17 mouse cellular contexts compared by ENCODE assay signal in the genomic region with DNA sequence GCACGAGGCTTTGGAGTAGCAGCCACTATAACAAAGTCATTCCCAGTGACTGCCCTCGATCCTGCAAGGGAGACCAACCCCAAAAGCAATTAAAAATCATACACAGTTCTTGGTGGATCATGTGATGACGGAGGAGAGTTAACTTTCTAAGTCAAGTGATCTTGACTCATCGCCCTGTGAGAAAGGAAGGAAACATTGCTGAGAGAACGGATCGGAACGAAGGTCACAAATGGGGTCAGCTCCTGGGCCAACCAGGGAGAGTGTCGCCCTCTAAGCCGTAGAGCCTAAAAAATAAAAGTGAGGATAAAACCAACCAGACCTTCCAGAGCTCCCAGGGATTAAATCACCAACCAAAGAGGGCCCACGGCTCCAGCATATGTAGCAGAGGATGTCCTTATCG.
DNase-seq lines count a peak whose midpoint lies in the region; ATAC-seq and TF ChIP-seq lines count a peak whose summit lies in the region.
"Had no signal": no experiment of that assay in that cellular context is flagged by ENCODE, and none has a peak within 500 bp of the region (broad histone marks: within the 10 kb centered on the region; RNA-seq: fewer than 3 reads in every experiment).

No protein-coding gene starts in this region.

- no peak overlapping the region for H3K27ac ChIP-seq in midbrain, embryonic 11.5 days (ENCODE audit: low read depth, low read length)
- H3K27ac ChIP-seq in midbrain, embryonic 15.5 days: no peak overlapping the region
- H3K27ac ChIP-seq in stomach, postnatal 0 days (replicated peaks): no peak overlapping the region
- H3K27ac ChIP-seq: hindbrain, embryonic 10.5 days; liver, embryonic 13.5 days had no signal

- no peaks in the 10 kb centered on the region for H3K27me3 ChIP-seq in midbrain, embryonic 11.5 days (ENCODE audit: control insufficient read depth, insufficient read depth, low read length)
- no peaks in the 10 kb centered on the region for H3K27me3 ChIP-seq in midbrain, embryonic 15.5 days (replicated peaks)
- H3K27me3 ChIP-seq in stomach, postnatal 0 days (ENCODE audit: control insufficient read depth, insufficient read depth, low read length): no peaks in the 10 kb centered on the region
- H3K27me3 ChIP-seq: liver, embryonic 13.5 days had no signal

- DNase-seq in midbrain, embryonic 11.5 days (ENCODE audit: low spot score, missing footprints): peak; percentile 69
- peak; percentile 51 for DNase-seq in induced T-regulatory cell, adult 2 months (ENCODE audit: low read depth)
- no peak for DNase-seq in stomach, postnatal 0 days (ENCODE audit: low spot score)
- DNase-seq in layer of hippocampus, adult 9-11 months: no peak
- DNase-seq in thymus, postnatal 10 days (ENCODE audit: low spot score in 2 of 2): no peak
- DNase-seq: cerebellum, adult 18-20 months; cerebellum, postnatal 36 days; kidney, adult 9 months; kidney, postnatal 25 days; liver, embryonic 13.5 days; lung, embryonic 14.5 days; right cerebral cortex, postnatal 14 days; spleen, adult 18-20 months; thymus, postnatal 36 days had no signal

- H3K4me1 ChIP-seq in midbrain, embryonic 11.5 days (ENCODE audit: control insufficient read depth, insufficient read depth, low read length): no peaks in the 10 kb centered on the region
- no peaks in the 10 kb centered on the region for H3K4me1 ChIP-seq in midbrain, embryonic 15.5 days
- H3K4me1 ChIP-seq in stomach, postnatal 0 days (replicated peaks; ENCODE audit: control insufficient read depth, insufficient read depth): no peaks in the 10 kb centered on the region
- H3K4me1 ChIP-seq: hindbrain, embryonic 10.5 days; liver, embryonic 13.5 days had no signal

- TF ChIP-seq EP300 in stomach, postnatal 0 days (optimal IDR thresholded peaks at IDR 0.05): no peak

- no peak overlapping the region for H3K4me2 ChIP-seq in midbrain, embryonic 11.5 days
- H3K4me2 ChIP-seq in midbrain, embryonic 15.5 days: no peak overlapping the region
- H3K4me2 ChIP-seq in stomach, postnatal 0 days (replicated peaks; ENCODE audit: low read depth): no peak overlapping the region
- H3K4me2 ChIP-seq: liver, embryonic 13.5 days; lung, embryonic 14.5 days had no signal

- H3K36me3 ChIP-seq in midbrain, embryonic 11.5 days (ENCODE audit: control insufficient read depth, insufficient read depth, low read length): no peaks in the 10 kb centered on the region
- H3K36me3 ChIP-seq in midbrain, embryonic 15.5 days (replicated peaks): no peaks in the 10 kb centered on the region
- no peaks in the 10 kb centered on the region for H3K36me3 ChIP-seq in stomach, postnatal 0 days (ENCODE audit: control insufficient read depth, insufficient read depth, low read length)
- H3K36me3 ChIP-seq: hindbrain, embryonic 10.5 days; liver, embryonic 13.5 days had no signal

- no peaks in the 10 kb centered on the region for H3K9me3 ChIP-seq in midbrain, embryonic 11.5 days (ENCODE audit: control insufficient read depth, low read length)
- H3K9me3 ChIP-seq in midbrain, embryonic 15.5 days: no peaks in the 10 kb centered on the region
- H3K9me3 ChIP-seq in stomach, postnatal 0 days (ENCODE audit: control insufficient read depth, low read length): no peaks in the 10 kb centered on the region
- H3K9me3 ChIP-seq: hindbrain, embryonic 10.5 days; liver, embryonic 13.5 days had no signal

- no peak overlapping the region for H3K4me3 ChIP-seq in midbrain, embryonic 11.5 days (ENCODE audit: low read depth, low read length)
- H3K4me3 ChIP-seq in midbrain, embryonic 15.5 days: no peak overlapping the region
- no peak overlapping the region for H3K4me3 ChIP-seq in stomach, postnatal 0 days (ENCODE audit: low read depth, low read length)
- H3K4me3 ChIP-seq: hindbrain, embryonic 10.5 days; liver, embryonic 13.5 days had no signal

- no peak for TF ChIP-seq CTCF in stomach, postnatal 0 days (IDR thresholded peaks at IDR 0.05; ENCODE audit: low read depth)

- H3K9ac ChIP-seq in midbrain, embryonic 11.5 days (ENCODE audit: low read length): no peak overlapping the region
- H3K9ac ChIP-seq in midbrain, embryonic 15.5 days: no peak overlapping the region
- H3K9ac ChIP-seq in stomach, postnatal 0 days (ENCODE audit: low read length): no peak overlapping the region
- H3K9ac ChIP-seq: liver, embryonic 13.5 days; lung, embryonic 14.5 days had no signal

- 80% methylated on average over 11 of the region's 11 CpGs for WGBS in midbrain, embryonic 11.5 days
- 79% methylated on average over 11 of the region's 11 CpGs for WGBS in midbrain, embryonic 15.5 days
- 69% methylated on average over 11 of the region's 11 CpGs for WGBS in stomach, postnatal 0 days

- ATAC-seq in midbrain, embryonic 11.5 days (ENCODE audit: low FRiP score): no peak
- no peak for ATAC-seq in midbrain, embryonic 15.5 days (replicated peaks)
- ATAC-seq in CD4-positive, CD25-positive, alpha-beta regulatory T cell, adult 4 months: peak; percentile 30
- ATAC-seq in stomach, postnatal 0 days (ENCODE audit: low FRiP score, low TSS enrichment): peak; percentile 58

Comparison
In these comparisons a context has a peak if more than half of its experiments do, and no peak if none do; other contexts are left out.
1. ATAC-seq: peak in CD4-positive, CD25-positive, alpha-beta regulatory T cell, adult 4 months (single experiment) and stomach, postnatal 0 days (single experiment); none in midbrain, embryonic 11.5 days (single experiment) and midbrain, embryonic 15.5 days (single experiment).
2. DNase-seq: peak in midbrain, embryonic 11.5 days (single experiment) and induced T-regulatory cell, adult 2 months (single experiment); none in stomach, postnatal 0 days (single experiment), layer of hippocampus, adult 9-11 months (single experiment) and thymus, postnatal 10 days (0 of 2).